Mouse (Mus musculus) lung, postnatal 4 days (tissue): ENCODE data around the gene Pbrm1.

Experiments
- DNase-seq, 2 experiments: peaks; one replicate each; pipeline ENCODE4 v3.0.0; 2021

Gene Pbrm1

DNA sequence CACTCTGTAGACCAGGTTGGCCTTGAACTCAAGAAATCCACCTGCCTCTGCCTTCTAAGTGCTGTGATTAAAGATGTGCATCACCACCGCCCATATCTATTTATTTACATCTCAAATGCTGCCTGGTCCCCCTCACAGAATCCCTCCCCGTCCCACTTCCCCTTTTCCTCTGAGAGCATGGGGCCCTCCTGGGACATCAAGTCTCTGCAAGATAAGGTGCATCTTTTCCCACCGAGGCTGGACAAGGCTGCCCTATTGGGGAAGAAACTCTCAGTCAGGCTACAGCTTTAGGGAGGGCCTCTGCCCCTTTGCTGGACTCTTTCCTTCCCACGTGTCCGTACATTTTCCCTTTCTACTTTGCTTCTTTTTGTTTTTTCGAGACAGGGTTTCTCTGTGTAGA, 150.6 kb downstream of the Pbrm1 start:
- DNase-seq: no peak

DNA sequence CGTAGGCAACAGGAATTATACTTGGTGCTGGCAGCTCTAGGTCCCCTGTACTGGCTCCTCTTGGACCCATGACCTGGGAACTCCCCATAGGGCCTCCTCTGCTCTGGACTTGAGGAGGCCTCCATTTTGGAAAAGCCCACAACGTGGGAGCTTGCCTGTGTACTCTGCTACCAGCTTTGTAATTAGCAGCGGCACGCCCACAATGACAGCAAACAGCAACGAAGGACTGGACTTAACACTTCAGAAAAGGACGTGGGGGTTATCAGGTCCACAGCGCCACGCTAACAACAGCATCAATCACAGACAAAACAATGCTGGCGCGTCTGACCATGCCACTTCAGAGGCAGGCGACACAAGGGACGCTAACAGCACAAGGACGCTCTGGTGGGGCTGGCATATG, 152.0 kb downstream of the Pbrm1 start:
- DNase-seq: no peak
